Mouse (Mus musculus): Measurements from ENCODE around the gene Tmem125. TPM values are rescaled to one million over a fixed set of nuclear protein-coding genes. Genes with fewer than 3 reads are reported as not detected.

Gene Tmem125
- polyA plus RNA-seq, 1 experiment, result not detected

GRCm38 (mm10) chr4:118516699-118517496 lies 26.9 kb downstream of the Tmem125 start:
- no peak for TF ChIP-seq GATA1 (IDR thresholded peaks at IDR 0.05; ENCODE audit: low read length)

- no peak for TF ChIP-seq GATA1 (IDR thresholded peaks at IDR 0.05; ENCODE audit: low read length)
Observed at GRCm38 (mm10) chr4:118509050-118509449, 34.8 kb downstream of the Tmem125 start.

- no peak for TF ChIP-seq GATA1 (IDR thresholded peaks at IDR 0.05; ENCODE audit: low read length)
Observed at GRCm38 (mm10) chr4:118505551-118505950, 38.3 kb downstream of the Tmem125 start.

- no peak for TF ChIP-seq GATA1 (IDR thresholded peaks at IDR 0.05; ENCODE audit: low read length)
Observed at GRCm38 (mm10) chr4:118500792-118501191, 43.1 kb downstream of the Tmem125 start.

GRCm38 (mm10) chr4:118500171-118500724 lies 43.6 kb downstream of the Tmem125 start:
- TF ChIP-seq GATA1 (IDR thresholded peaks at IDR 0.05; ENCODE audit: low read length), result no peak

Other genes with a start within 250 kb of the Tmem125 start
- 54.4 and 71.8 TPM in 2 replicates for gene Szt2, start 134.8 kb downstream of the Tmem125 start, polyA plus RNA-seq (2012)
- gene Med8, start 134.7 kb downstream of the Tmem125 start, polyA plus RNA-seq (2012), result 25.1 and 50.0 TPM in 2 replicates
- 101 and 108 TPM in 2 replicates for gene Elovl1, start 116.0 kb downstream of the Tmem125 start, polyA plus RNA-seq (2012)
- 228 and 310 TPM in 2 replicates for gene Cdc20, start 106.7 kb downstream of the Tmem125 start, polyA plus RNA-seq (2012)
- 0.12 and 0.15 TPM in 2 replicates for gene Mpl, start 86.5 kb downstream of the Tmem125 start, polyA plus RNA-seq (2012)
- not detected in 2 replicates for gene Tie1, start 54.0 kb downstream of the Tmem125 start, polyA plus RNA-seq (2012)
- gene 2610528J11Rik, start 17.0 kb downstream of the Tmem125 start, polyA plus RNA-seq (2012), result not detected in 2 replicates
- gene Cfap57, start 76.7 kb upstream of the Tmem125 start, polyA plus RNA-seq (2012), result not detected in 2 replicates
- 35.5 and 59.2 TPM in 2 replicates for gene Ebna1bp2, start 76.8 kb upstream of the Tmem125 start, polyA plus RNA-seq (2012)
- gene Olfr62, start 114.9 kb upstream of the Tmem125 start, polyA plus RNA-seq (2012), result not detected in 2 replicates
- gene Olfr1342, start 148.7 kb upstream of the Tmem125 start, polyA plus RNA-seq (2012), result not detected in 2 replicates
- not detected in 2 replicates for gene Olfr1341, start 159.5 kb upstream of the Tmem125 start, polyA plus RNA-seq (2012)
- gene Olfr1340, start 176.1 kb upstream of the Tmem125 start, polyA plus RNA-seq (2012), result not detected in 2 replicates
- gene Olfr1339, start 188.1 kb upstream of the Tmem125 start, polyA plus RNA-seq (2012), result not detected in 2 replicates
- not detected in 2 replicates for gene Olfr1338, start 214.7 kb upstream of the Tmem125 start, polyA plus RNA-seq (2012)
- not detected in 2 replicates for gene Olfr1337, start 238.5 kb upstream of the Tmem125 start, polyA plus RNA-seq (2012)